Mouse (Mus musculus): Measurements from ENCODE around the gene Gm5105. TPM values are rescaled to one million over a fixed set of nuclear protein-coding genes. Genes with fewer than 3 reads are reported as not detected.

The Gm5105 gene
- total RNA-seq, 1 experiment from 2014 or later = not detected

GRCm38 (mm10) chr3:138069756-138070511, 2.7 kb upstream of the Gm5105 start:
- ATAC-seq (replicated peaks; ENCODE audit: low read depth, poor library complexity, severe bottlenecking) = no peak

GRCm38 (mm10) chr3:138068103-138068502, 915 bp upstream of the Gm5105 start:
- no peak for ATAC-seq (replicated peaks; ENCODE audit: low read depth, poor library complexity, severe bottlenecking)

GRCm38 (mm10) chr3:138066348-138066856, 786 bp downstream of the Gm5105 start:
- ATAC-seq (replicated peaks; ENCODE audit: low read depth, poor library complexity, severe bottlenecking) = no peak

- ATAC-seq (replicated peaks; ENCODE audit: low read depth, poor library complexity, severe bottlenecking) = no peak
These were observed 1.3 kb downstream of the Gm5105 start for GRCm38 (mm10) chr3:138065930-138066329.

GRCm38 (mm10) chr3:138064732-138065645, 2.2 kb downstream of the Gm5105 start, which contains the start of gene 1110002E22Rik:
1110002E22Rik (plus strand) TSS chr3:138065052.
- ATAC-seq (replicated peaks; ENCODE audit: low read depth, poor library complexity, severe bottlenecking) = no peak

- no peak for ATAC-seq (replicated peaks; ENCODE audit: low read depth, poor library complexity, severe bottlenecking)
These were observed 3.4 kb downstream of the Gm5105 start for GRCm38 (mm10) chr3:138063731-138064329.

GRCm38 (mm10) chr3:138062673-138063072, 4.5 kb downstream of the Gm5105 start:
- no peak for ATAC-seq (replicated peaks; ENCODE audit: low read depth, poor library complexity, severe bottlenecking)

GRCm38 (mm10) chr3:138061205-138061911, 5.8 kb downstream of the Gm5105 start:
- ATAC-seq (replicated peaks; ENCODE audit: low read depth, poor library complexity, severe bottlenecking) = 0 out of 2 replicates have a peak, but pooled peaks have one; percentile 19

GRCm38 (mm10) chr3:138060429-138060828, 6.8 kb downstream of the Gm5105 start:
- peak; percentile 78 for ATAC-seq (replicated peaks; ENCODE audit: low read depth, poor library complexity, severe bottlenecking)

GRCm38 (mm10) chr3:138058226-138058625, 9.0 kb downstream of the Gm5105 start:
- no peak for ATAC-seq (replicated peaks; ENCODE audit: low read depth, poor library complexity, severe bottlenecking)

- no peak for ATAC-seq (replicated peaks; ENCODE audit: low read depth, poor library complexity, severe bottlenecking)
These were observed 10.2 kb downstream of the Gm5105 start for GRCm38 (mm10) chr3:138056976-138057375.

GRCm38 (mm10) chr3:138053969-138054368, 13.2 kb downstream of the Gm5105 start:
- ATAC-seq (replicated peaks; ENCODE audit: low read depth, poor library complexity, severe bottlenecking) = no peak

GRCm38 (mm10) chr3:138051431-138051830, 15.8 kb downstream of the Gm5105 start:
- no peak for ATAC-seq (replicated peaks; ENCODE audit: low read depth, poor library complexity, severe bottlenecking)

GRCm38 (mm10) chr3:138050772-138051171, 16.4 kb downstream of the Gm5105 start:
- no peak for ATAC-seq (replicated peaks; ENCODE audit: low read depth, poor library complexity, severe bottlenecking)

GRCm38 (mm10) chr3:138049555-138049954, 17.6 kb downstream of the Gm5105 start:
- ATAC-seq (replicated peaks; ENCODE audit: low read depth, poor library complexity, severe bottlenecking) = no peak

GRCm38 (mm10) chr3:138043316-138043715, 23.9 kb downstream of the Gm5105 start:
- ATAC-seq (replicated peaks; ENCODE audit: low read depth, poor library complexity, severe bottlenecking) = no peak

GRCm38 (mm10) chr3:138041591-138042301, 25.4 kb downstream of the Gm5105 start:
- ATAC-seq (replicated peaks; ENCODE audit: low read depth, poor library complexity, severe bottlenecking) = no peak

GRCm38 (mm10) chr3:138040938-138041337, 26.2 kb downstream of the Gm5105 start:
- ATAC-seq (replicated peaks; ENCODE audit: low read depth, poor library complexity, severe bottlenecking) = no peak

GRCm38 (mm10) chr3:138033986-138034385, 33.2 kb downstream of the Gm5105 start:
- ATAC-seq (replicated peaks; ENCODE audit: low read depth, poor library complexity, severe bottlenecking) = no peak
